Mouse (Mus musculus): ENCODE results near the gene Rgs16. TPM values are rescaled to one million over a fixed set of nuclear protein-coding genes. Genes with fewer than 3 reads are reported as not detected.
A peak's percentile ranks its signal among the peaks of the same experiment; 100 is the strongest.

Gene Rgs16
- polyA plus RNA-seq, 2 experiments from 2014 or later: 10.9 to 46.2 TPM

DNA sequence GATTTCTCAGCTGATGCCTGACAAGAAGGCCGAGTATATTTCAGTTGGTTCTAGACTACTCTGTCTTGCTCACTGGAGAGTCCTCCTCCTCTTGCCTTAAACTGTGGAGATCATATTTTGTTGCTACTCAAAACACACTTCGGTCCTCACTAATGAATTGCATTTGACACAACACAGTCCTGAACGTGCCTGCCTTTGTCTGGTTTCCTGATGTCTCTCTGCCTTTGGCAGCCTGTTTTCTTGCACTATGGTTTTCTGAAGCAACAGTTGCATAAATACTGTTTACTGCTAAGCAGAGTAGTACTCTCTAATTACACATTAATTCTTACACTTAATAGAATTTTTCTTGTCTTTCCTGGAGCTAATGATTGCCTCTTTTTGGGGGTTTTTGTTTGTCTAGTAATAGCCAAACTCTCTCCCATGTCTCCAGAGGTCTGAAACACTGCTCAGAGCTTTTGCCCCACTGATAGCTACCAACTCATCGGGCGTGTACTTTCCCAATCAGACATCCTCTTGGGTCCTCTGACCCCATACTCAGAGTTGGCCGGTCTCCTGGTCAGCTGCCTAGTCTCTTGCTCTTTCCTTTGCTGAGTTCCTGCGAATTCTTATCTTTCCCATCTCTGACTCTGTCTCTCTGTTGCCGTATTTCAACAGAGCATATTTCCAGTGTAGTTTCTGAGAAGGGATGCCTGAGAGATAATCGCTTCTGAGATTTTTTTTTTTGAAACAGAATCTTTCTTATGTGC is 18.4 kb upstream of the Rgs16 start:
- no peak for ATAC-seq

- ATAC-seq: peak; percentile 95
These were observed 16.7 kb upstream of the Rgs16 start for GRCm38 (mm10) chr1:153723426-153723825.

- ATAC-seq: no peak
These were observed 13.5 kb upstream of the Rgs16 start for GRCm38 (mm10) chr1:153726636-153727035.

DNA sequence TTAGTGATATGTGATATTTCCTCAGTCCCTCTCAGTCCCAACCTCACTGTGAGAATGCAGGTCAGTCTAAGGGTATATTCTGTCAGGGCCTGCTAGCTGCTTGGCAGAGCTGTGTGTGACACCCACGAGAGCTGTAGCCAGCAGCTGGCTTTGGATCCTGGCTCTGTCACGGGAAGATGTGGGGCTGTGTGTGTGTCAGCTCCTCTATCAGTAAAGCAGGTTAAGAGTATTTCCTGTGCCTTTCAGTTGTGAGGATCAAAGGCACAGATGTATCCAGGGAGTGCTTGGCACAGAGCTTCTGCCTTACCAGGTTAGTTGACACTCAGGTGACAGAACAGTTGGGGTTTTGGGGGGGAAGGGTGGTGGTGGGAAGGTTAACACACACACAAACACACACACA is 10.3 kb upstream of the Rgs16 start:
- peak; percentile 63 for ATAC-seq

DNA sequence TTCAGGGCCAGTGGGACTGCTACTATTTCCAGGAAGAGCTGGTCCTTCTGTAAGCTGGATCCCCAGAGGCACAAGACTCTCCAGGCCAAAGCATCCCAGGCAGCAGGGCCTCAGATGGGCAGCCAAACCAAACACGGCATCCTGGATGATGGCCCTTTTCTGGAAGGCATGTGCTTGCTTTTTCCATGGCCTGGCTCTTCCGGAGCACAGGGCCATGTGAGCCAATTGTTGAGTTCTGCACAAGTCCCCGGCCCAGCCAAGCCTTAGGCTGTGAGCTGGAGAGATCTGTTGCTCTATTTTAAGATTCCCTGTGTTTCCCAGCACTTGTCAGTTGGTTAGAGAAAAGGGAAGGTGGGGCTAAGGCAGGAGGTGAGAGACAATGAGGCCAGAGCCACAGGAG is 9.5 kb upstream of the Rgs16 start:
- no peak for ATAC-seq

DNA sequence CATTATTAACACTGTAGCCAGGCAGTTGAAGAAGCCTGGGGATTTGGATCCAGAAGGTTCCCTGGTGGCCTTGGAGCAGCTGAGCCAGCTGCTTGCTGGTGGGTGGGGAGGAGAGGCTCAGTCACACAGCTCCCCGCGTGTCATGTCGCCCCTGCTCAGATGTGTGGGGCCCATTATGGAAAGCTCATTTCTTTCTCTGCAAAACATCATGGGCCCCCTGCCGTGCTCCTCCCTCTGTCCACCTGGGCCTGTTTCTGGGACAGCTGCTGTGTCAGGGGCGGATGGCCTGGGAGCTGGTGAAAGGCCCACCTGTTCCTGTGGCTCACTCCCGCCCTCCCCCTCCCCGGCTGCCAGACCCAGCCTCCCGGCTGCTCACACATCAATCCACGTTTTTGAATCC is 7.0 kb upstream of the Rgs16 start:
- ATAC-seq: no peak

- no peak for ATAC-seq
These were observed 5.3 kb upstream of the Rgs16 start for GRCm38 (mm10) chr1:153734866-153735265.

DNA sequence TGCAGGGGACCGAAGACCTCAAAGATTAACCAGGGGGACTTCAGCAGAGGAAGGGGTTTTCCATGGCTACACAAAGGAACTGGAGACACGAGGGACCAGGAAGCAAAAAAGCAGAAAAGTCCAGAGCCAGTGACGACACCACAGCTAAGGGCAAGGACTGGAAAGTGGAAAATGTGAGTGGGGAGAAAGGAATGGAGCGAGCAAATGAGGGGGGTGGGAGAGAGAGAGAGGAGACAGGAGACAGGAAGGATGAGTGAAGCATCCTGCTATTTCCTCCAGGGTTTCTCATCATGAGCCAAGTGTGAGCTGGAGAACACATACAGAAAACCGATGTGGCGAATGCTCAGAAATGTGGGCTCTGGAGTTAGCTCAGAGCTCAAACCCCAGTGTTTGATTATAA is 4.1 kb upstream of the Rgs16 start:
- ATAC-seq: no peak

DNA sequence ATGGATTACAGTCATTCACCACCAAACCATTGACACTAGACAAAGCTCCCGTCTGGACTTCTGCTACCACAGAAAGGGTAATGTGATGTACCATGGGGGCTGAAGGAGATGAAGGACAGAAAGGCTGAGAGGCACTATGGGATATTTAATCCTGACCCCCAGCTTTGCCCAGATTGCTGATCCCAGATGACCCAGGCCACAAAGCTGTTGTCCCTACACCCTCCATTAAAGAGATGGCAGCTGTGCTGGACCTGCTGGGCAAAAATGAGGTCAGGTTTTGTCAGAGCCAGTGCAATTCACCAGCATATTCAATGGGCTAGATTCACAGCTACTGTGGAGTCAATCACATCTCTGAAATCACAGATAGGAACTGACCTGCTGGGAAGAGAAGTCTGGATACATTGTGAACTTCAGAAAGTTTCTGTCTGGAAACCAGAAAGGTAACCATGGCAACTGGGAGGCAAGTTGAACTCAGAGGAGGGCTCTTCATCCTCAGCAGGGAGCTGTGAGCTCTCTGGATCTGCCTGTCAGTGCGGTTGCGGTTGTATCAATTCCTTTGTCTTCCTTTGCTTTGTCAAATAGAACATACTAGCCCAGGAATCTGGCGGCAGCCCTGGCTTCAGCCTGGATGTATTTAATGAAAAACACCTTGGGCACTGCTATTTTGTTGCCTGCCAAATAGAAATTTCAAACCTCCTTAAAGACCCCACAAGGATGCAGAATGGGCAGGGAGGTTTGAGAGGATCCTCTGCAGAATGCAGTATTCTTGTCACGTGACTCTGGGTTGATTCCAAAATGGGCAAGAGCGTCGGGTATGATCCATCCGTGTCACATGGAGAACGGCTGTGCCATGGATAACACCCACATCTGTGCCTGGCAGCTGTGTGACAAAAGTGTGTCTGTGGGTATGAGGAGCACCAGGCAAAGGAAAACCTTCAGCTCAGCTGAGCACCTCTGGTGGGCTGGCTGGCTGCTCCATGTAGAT is 2.8 kb upstream of the Rgs16 start:
- ATAC-seq: no peak

DNA sequence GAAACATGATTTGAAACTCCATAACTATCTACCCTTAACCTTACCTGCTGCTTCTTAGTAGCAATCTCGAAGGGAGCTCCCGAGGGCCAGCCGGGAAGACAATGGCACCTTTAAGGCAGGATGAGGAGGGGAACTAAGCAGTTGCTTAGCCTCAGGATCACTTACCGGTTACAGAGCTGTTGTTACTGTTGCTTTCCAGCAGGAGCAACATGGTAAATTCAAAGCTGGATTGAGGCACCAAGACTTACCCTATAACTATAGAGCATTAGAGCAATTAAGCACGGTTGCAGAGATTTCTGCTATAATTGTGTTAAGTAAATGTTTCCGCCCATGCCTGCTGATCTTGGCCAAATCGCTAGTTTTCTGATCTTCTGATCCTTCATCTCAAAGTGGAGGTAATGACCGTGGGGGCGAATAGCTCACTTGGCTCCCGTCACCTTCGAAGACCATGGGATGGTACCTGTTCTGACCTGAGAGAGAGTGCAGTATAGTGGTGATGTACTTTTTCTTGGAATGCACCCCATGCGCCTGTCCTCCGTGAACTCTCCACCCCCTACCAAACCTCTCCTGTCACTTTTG is 623 bp upstream of the Rgs16 start:
- ATAC-seq: peak; percentile 20

- ATAC-seq: no peak
These were observed 739 bp downstream of the Rgs16 start for GRCm38 (mm10) chr1:153740775-153741400.

- no peak for ATAC-seq
These were observed 1.6 kb downstream of the Rgs16 start for GRCm38 (mm10) chr1:153741551-153742316.

- peak; percentile 24 for ATAC-seq
These were observed 2.4 kb downstream of the Rgs16 start for GRCm38 (mm10) chr1:153742374-153743155.

DNA sequence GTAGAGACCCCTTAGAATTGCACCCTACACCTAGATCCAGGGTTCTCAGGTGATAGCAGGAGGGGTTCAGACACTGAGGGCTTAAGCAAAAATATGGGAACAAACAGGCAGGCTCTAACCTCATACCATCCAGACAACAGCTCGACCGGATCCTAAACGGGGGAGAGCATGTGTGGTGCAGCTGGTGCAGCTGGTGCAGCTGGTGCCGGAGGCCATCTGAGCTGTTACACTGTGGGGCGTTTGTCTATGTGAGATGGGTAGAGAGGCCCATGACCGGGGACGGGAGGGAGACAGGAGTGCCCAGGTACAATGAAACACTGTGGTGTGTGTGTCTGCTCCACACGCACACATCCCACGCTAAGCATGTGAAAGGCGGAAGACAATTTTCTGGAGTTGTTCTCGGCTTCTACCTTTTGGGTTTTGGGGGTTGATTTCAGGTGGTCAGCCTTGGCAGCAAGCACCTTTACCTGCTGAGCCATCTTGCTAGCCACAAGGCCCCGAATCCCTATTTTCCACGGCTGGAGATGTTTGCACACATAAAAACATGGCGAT is 6.0 kb downstream of the Rgs16 start:
- ATAC-seq: no peak

DNA sequence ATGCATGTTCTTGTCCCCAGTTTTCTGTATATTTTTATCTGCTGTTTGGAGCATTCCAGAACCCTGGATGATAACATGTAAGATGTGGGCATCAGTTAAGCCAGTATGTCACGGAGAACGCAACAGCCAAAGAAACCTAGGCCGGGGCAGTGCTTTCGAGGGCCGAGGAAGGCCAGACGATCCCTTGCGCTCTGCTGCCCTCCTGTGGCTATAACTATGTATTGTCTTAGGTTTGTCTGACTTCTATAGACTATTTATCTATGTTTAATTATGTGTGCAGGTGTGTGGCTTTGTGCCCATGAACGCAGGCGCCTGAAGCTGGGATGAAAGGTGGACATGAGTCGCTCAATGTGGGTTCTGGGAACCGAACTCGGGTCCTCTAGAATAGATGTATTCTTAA is 6.6 kb downstream of the Rgs16 start:
- peak; percentile 27 for ATAC-seq

DNA sequence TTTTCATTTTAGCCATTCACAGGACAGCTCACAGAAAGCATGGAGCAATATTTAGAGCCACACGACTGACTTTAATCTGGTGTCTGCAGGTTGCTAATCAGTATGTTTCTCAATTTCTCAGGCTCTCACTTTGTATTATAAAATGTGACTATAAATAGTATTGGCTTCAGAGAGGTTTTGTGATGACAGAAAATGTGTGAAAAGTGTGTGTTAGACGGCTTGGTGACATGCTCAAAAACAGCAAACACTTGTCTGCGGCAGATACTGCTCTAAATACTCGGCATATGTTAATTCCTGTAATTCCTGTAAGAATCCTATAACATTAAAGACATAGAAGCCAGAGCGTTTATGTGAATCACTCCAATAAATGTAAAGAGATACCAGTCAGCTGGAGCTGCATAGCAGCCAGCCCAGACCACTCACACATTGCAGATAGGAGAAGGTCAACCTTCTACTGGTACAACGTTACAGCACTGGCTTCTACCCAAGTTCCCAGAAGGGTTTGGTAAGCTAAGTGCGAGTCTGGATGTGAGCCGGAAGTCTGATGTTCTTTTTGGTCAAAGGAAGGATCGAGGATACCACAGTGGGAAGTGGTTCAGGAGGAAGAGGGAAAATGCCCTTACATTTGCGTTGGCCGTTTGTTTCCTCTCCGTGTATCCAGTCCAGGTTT is 7.8 kb downstream of the Rgs16 start:
- no peak for ATAC-seq

GRCm38 (mm10) chr1:153748549-153748948 is 8.4 kb downstream of the Rgs16 start:
- ATAC-seq: peak; percentile 35

- ATAC-seq: peak; percentile 64
These were observed 9.2 kb downstream of the Rgs16 start, which contains the start of gene Rnasel for GRCm38 (mm10) chr1:153749211-153749801. Rnasel (plus strand) TSS chr1:153749426.

GRCm38 (mm10) chr1:153750054-153750453 is 9.9 kb downstream of the Rgs16 start:
- ATAC-seq: no peak

Data from CD4-positive, CD25-positive, alpha-beta regulatory T cell, adult 4 months (primary cell).